Mouse (Mus musculus) kidney, adult 8-10 months (tissue): Measurements from ENCODE around the gene Ibsp.

ENCODE experiments used
- DNase-seq, 2 experiments: peaks; one replicate each; pipeline ENCODE4 v3.0.0; 2022

Ibsp gene

GRCm38 (mm10) chr5:104298994-104299393, at the start of gene Ibsp:
Gene Ibsp (plus strand): TSS chr5:104299171.
- DNase-seq: no peak

- no peak for DNase-seq
Measured at GRCm38 (mm10) chr5:104251811-104252210, 47.2 kb upstream of the Ibsp start.

GRCm38 (mm10) chr5:104256585-104256984, 42.4 kb upstream of the Ibsp start:
- DNase-seq: no peak

GRCm38 (mm10) chr5:104261908-104262461, 37.0 kb upstream of the Ibsp start:
- no peak for DNase-seq

DNA sequence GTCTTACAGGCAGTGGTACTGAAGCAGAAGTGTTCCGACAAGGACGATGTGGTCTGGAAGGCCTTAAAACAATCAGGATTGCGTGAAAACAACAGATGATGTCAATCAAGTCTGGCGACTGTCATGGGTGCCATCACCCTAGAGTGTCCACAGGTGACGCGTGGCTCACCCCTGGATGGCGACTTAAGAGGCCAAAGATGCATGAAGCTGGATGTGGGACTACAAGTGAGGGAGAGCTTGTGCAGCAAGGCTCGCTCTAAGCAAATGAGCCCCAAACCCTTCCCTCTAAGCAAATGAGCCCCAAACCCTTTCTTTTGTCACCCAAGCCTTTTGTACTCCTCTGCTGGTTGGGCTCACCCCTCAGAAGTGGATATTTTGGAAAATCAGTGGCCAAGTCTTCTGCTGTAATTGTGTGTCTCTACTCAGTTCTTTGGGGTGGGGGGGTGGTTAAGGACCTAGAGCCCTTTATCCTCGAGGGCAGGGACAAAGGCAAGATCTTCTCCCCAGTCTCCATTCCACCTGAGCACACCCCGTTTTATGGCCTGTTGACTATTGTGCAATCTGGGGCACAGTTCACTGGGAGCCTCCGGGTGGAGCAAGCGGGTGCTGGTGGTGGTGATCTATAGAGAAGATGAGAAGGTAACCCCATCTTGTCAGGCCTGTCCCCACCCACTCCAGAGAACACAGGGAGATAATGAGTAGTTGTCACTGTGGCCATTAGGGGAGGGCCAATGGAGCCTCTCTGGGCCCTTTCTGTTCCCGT, 35.8 kb upstream of the Ibsp start:
- no peak for DNase-seq

DNA sequence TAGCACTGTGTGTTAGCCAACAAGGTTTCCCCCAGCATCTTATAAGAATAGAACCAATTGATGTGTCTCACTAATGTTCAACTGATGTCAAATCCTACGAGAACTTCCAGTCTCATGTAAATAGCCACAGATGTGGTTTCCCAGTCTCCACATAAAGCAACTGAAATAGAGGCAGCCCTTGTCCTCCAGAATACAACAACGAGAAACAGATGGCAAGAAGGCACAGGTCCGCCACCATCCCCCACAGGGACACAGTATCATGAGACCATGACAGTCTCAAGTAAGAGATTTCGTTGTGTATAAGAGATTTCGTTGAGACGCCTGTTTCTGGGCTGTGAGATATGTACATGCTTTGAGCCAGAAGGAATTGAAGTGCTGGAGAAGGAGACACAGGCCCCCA, 4.8 kb upstream of the Ibsp start:
- no peak for DNase-seq

DNA sequence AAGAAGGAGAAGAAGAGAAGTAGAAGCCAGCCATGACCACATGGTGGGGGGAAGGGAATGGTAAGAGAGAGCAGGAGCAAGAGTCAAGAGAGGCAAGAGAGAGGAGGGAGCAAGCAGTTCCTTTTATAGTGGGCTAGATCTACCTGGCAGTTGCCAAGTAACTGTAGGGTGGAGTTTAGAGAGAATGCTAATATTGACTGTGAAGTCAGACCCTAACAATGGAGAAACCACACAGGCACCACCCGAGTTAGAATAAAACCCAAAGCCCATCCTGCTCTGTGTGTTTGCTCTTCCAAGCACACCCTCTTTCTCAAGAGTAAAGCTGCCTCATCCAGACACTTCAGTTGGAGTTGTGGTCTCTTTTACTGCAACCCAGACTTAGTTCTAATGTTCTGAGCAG, 15.1 kb downstream of the Ibsp start:
- no peak for DNase-seq

GRCm38 (mm10) chr5:104325029-104325428, 26.1 kb downstream of the Ibsp start, which contains the start of gene Mepe:
Gene Mepe (plus strand): TSS chr5:104325329.
- no peak for DNase-seq

GRCm38 (mm10) chr5:104326884-104327283, 27.9 kb downstream of the Ibsp start:
- DNase-seq: no peak

- DNase-seq: no peak
Measured at GRCm38 (mm10) chr5:104327389-104327788, 28.4 kb downstream of the Ibsp start.

- DNase-seq: no peak
Measured at GRCm38 (mm10) chr5:104327876-104328275, 28.9 kb downstream of the Ibsp start.

- DNase-seq: no peak
Measured at GRCm38 (mm10) chr5:104328317-104328850, 29.4 kb downstream of the Ibsp start.

- no peak for DNase-seq
Measured at GRCm38 (mm10) chr5:104329381-104329780, 30.4 kb downstream of the Ibsp start.

DNA sequence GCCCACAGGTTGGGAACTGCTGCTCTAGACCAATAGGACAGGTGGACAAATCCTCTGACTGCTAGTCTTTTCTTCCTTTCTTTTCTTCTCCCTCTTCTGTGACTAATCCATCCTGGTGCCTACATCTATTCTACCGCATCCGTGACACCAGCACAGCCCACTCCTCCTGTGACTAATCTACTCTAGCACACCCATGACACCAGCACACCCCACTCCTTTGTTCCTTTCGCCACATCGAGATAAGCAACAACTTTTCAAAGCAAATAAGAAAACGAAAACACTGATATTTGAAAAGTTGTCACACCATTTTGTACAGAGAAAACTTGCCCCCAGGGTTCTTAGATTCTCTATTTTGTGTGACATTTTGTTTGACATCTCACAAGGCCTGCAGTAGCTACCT, 31.1 kb downstream of the Ibsp start:
- no peak for DNase-seq

GRCm38 (mm10) chr5:104332296-104332695, 33.3 kb downstream of the Ibsp start:
- no peak for DNase-seq

DNA sequence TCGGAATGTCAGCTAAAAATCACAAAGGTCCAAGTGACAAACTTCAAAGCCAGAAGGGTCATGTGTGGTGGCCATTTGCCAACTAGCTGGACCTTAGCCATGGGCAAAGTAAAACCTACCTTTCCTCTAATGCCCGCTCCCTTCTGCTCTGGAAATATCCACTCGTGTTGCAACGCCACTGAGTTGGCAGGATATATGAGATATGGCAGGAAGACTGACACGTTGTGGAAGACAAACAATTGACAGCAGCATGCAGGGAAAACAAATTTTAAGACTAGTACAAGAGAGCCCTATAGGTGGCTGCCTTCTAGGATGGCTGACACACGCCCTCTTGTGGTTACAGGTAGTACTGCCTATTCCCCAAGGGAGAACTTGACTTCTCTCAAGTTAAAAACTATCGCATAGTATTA, 34.3 kb downstream of the Ibsp start:
- DNase-seq: peak; percentile 56 to 64

GRCm38 (mm10) chr5:104333643-104334042, 34.7 kb downstream of the Ibsp start:
- no peak for DNase-seq

DNA sequence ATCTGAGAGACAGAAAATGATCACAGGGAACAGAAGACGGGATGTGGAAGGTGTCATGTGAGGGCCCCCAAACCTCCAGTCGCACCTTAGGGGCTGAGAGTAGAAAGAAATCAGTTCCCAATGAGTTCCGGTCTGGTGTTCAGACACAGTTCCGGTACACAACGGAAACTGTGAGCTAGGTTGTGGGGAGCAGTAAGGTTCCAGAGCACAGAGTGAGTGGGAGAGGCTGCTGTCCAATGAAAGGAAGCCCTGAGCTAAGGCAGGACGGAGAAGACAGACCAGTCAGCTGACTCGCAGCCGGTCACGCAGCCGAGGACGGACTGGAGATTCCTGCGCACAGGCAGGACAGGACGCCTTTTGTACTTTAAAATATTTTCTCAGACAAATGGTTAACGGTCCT, 35.5 kb downstream of the Ibsp start:
- DNase-seq: no peak

DNA sequence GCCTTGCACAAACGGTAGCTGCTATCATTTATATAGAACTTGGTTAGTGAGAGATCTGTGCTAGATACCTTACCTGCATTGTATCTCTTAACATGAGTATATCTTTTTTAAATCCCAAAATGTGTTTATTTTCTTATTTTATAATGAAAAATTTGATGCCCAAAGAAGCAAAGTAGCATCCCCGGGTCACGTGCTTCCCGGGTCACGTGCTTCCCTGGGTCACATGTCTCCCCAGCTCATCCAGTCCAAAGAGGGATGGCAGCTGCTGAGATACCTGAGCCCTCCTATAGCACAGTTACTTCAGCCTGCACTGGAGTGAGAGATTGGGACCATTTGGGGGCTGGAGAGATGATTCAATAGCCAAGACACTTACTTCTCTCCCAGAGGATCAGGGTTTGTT, 37.0 kb downstream of the Ibsp start:
- DNase-seq: no peak

- no peak for DNase-seq
Measured at GRCm38 (mm10) chr5:104337491-104337890, 38.5 kb downstream of the Ibsp start.

DNA sequence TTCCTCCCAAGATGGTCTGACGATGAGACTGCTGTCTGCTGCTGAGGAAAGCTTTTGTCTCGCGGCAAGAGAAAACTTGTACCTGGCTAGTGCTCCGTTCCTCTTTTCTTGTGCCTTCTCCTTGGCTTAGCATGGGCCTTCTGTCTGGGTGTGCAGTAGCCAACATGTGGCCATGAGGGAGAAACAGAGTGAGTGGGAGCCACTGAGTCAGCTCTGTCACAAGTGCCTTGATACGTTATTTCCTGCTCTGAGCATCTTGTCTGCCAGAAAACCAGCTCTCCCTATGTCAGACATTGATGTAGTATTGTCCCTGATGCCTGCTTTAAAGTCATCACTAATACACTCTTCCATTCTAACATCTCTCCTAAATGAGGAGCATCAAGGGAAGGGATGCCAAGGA, 40.0 kb downstream of the Ibsp start:
- DNase-seq: no peak

DNA sequence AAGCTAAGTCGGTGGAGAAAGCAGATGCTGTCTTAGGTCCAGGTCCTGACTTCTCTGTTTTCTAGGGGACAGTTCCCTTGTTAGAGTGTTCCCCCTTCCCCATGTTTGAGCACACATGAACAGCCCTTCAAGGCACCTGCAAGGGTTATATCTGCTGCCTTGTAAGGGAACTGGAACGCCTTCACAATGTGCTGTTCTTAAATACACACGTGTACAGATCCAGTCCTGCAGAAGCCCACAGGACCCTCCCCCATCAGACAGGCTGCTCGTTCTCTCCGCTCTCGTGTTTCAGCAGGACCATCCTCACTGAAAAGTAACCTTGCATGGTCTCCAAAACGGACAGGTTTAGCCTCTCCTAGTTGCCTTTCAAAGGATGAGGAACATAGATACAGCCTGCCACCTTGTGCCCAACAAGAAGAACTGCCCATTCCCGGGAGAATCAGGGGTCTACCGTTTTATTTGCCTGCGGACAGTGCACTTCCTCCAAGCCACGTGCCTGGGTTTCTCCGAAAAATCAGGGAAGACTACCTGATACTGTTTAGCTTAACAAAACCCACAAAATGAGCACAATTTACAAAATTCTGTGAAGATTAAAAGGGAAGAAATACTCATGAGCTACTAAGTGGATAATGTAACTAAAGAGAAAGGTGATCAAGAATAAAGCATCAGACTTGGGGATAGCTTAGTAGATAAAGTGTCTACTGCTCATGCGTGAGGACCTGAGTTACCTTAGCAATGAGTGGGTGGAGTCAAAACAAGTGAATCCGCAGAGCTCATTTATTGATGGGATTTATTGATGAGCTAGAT, 40.9 kb downstream of the Ibsp start:
- no peak for DNase-seq

- DNase-seq: no peak
Measured at GRCm38 (mm10) chr5:104340513-104340829, 41.5 kb downstream of the Ibsp start.

GRCm38 (mm10) chr5:104342881-104343280, 43.9 kb downstream of the Ibsp start:
- peak; percentile 23 to 37 for DNase-seq
